Mouse (Mus musculus) midbrain, postnatal 0 days (tissue): ENCODE measurements around the gene Nkx6-1. TPM values are rescaled to one million over a fixed set of nuclear protein-coding genes. Genes with fewer than 3 reads are reported as not detected.
A peak's percentile ranks its signal among the peaks of the same experiment; 100 is the strongest.

Experiments
- ATAC-seq: fragments of 200-750 bp; cut with Nextera tagmentation; 2 replicates; pipeline ENCODE4 v1.8.0; 2017; ENCODE audit warnings: moderate number of reproducible peaks, mild to moderate bottlenecking, moderate TSS enrichment, moderate library complexity; ENCODE audit not compliant: low FRiP score
- DNase-seq: peaks from one replicate; pipeline ENCODE4 v3.0.0-alpha.2; 2015; ENCODE audit warnings: low spot score
- H3K27ac ChIP-seq: fragments of 300-500 bp; sonication (generic); 2 replicates; pipeline ENCODE4 v1.5.1; 2014; ENCODE audit warnings: low read depth, mild to moderate bottlenecking, low read length, mixed read lengths
- H3K27me3 ChIP-seq: fragments of 300-500 bp; sonication (generic); 2 replicates; pipeline ENCODE4 v1.6.1; 2014; ENCODE audit warnings: low read length, control low read depth, mixed read lengths; ENCODE audit not compliant: insufficient read depth
- H3K36me3 ChIP-seq: fragments of 300-500 bp; sonication (generic); 2 replicates; pipeline ENCODE4 v1.6.1; 2014; ENCODE audit warnings: low read length, control low read depth, mixed read lengths; ENCODE audit not compliant: insufficient read depth
- H3K4me1 ChIP-seq: fragments of 300-500 bp; sonication (generic); 2 replicates; pipeline ENCODE4 v1.6.1; 2014; ENCODE audit warnings: mild to moderate bottlenecking, control low read depth, antibody characterized with exemption, low read length, mixed read lengths; ENCODE audit not compliant: insufficient read depth
- H3K4me2 ChIP-seq: fragments of 300-500 bp; sonication (generic); 2 replicates; pipeline ENCODE4 v1.6.1; 2014; ENCODE audit warnings: low read depth, mild to moderate bottlenecking, low read length, mixed read lengths; ENCODE audit not compliant: poor library complexity, severe bottlenecking
- H3K4me3 ChIP-seq: fragments of 300-500 bp; sonication (generic); 2 replicates; pipeline ENCODE4 v1.5.1; 2014; ENCODE audit warnings: low read depth, mild to moderate bottlenecking, low read length, moderate library complexity
- H3K9ac ChIP-seq: fragments of 300-500 bp; sonication (generic); replicated peaks from 2 replicates; pipeline ENCODE4 v1.6.1; 2014; ENCODE audit warnings: mild to moderate bottlenecking, low read length, moderate library complexity, mixed read lengths; ENCODE audit not compliant: poor library complexity, severe bottlenecking
- H3K9me3 ChIP-seq: fragments of 300-500 bp; sonication (generic); 2 replicates; pipeline ENCODE4 v1.6.1; 2016; ENCODE audit warnings: low read length, control low read depth
- CTCF ChIP-seq: IDR thresholded peaks from 2 replicates; pipeline ENCODE4 v1.5.1; 2016; ENCODE audit warnings: antibody characterized with exemption, mild to moderate bottlenecking
- WGBS: fragments of 180-500 bp; shearing (Covaris S2); extraction: QIAGEN DNeasy Blood & Tissue Kit; methylation state at CpG from one replicate; pipeline ENCODE4 v1.1.7; 2014; 5-methylcytosine and 5-hydroxymethylcytosine counted together
- polyA plus RNA-seq: library from polyadenylated mRNA; unstranded; fragments of >200 nt; fragmentation: Nextera tagmentation; extraction: Ambion mirVana; gene quantifications from 2 replicates; pipeline ENCODE4 v1.2.1, GENCODE M21; 2015
- total RNA-seq: library from RNA; depleted of rRNA; stranded (reverse); fragments of >200 nt; gene quantifications from 2 replicates; pipeline ENCODE4 v1.2.3, GENCODE M21; 2014

Nkx6-1 gene
- total and polyA plus RNA-seq, 2 experiments from 2014 or later = 1.3 to 1.4 TPM

- ATAC-seq = no peak
- no peaks in the 10 kb centered on the region for H3K4me1 ChIP-seq
- H3K36me3 ChIP-seq = no peaks in the 10 kb centered on the region
- H3K9ac ChIP-seq = no peak overlapping the region
- DNase-seq = peak; percentile 37
- TF ChIP-seq CTCF = peak; percentile 40; the same call in 1 of the 2 replicates
- peak overlapping the region; percentile 45 for H3K4me2 ChIP-seq
- H3K4me3 ChIP-seq = peak overlapping the region; percentile 32
- H3K27me3 ChIP-seq = peaks cover 57% of the 10 kb centered on the region
- H3K9me3 ChIP-seq = no peaks in the 10 kb centered on the region
- under 1% methylated on average over 23 of the region's 23 CpGs for WGBS
- H3K27ac ChIP-seq = no peak overlapping the region
Observed at GRCm38 (mm10) chr5:101663176-101663575, 1.6 kb downstream of the Nkx6-1 start.

- no peak overlapping the region for H3K4me3 ChIP-seq
- no peaks in the 10 kb centered on the region for H3K36me3 ChIP-seq
- no peak overlapping the region for H3K4me2 ChIP-seq
- WGBS = 6% methylated on average over 8 of the region's 8 CpGs
- DNase-seq = no peak
- H3K4me1 ChIP-seq = no peaks in the 10 kb centered on the region
- ATAC-seq = no peak
- no peak overlapping the region for H3K9ac ChIP-seq
- H3K27ac ChIP-seq = no peak overlapping the region
- no peak for TF ChIP-seq CTCF
- no peaks in the 10 kb centered on the region for H3K9me3 ChIP-seq
- H3K27me3 ChIP-seq = peaks cover 50% of the 10 kb centered on the region
Observed at GRCm38 (mm10) chr5:101662485-101662884, 2.3 kb downstream of the Nkx6-1 start.

- no peak for DNase-seq
Observed at GRCm38 (mm10) chr5:101661561-101662211, 3.1 kb downstream of the Nkx6-1 start.

GRCm38 (mm10) chr5:101660666-101661065 is 4.1 kb downstream of the Nkx6-1 start:
- no peak for ATAC-seq
- 16% methylated on average over 3 of the region's 3 CpGs for WGBS
- Histone ChIP-seq H3K9me3 (no peaks in the 10 kb centered on the region), H3K4me2 (no peak overlapping the region), H3K4me1 (no peaks in the 10 kb centered on the region), H3K9ac (no peak overlapping the region), H3K27me3 (peaks cover 56% of the 10 kb centered on the region), H3K36me3 (no peaks in the 10 kb centered on the region), H3K27ac (no peak overlapping the region), H3K4me3 (no peak overlapping the region)
- DNase-seq = no peak
- TF ChIP-seq CTCF = no peak

More at GRCm38 (mm10) chr5:101661561-101662211, 3.1 kb downstream of the Nkx6-1 start:
- Histone ChIP-seq H3K27ac (no peak overlapping the region), H3K4me1 (no peaks in the 10 kb centered on the region), H3K4me3 (no peak overlapping the region), H3K4me2 (no peak overlapping the region), H3K36me3 (no peaks in the 10 kb centered on the region), H3K9me3 (no peaks in the 10 kb centered on the region), H3K27me3 (peaks cover 51% of the 10 kb centered on the region), H3K9ac (no peak overlapping the region)
- no peak for ATAC-seq
- TF ChIP-seq CTCF = no peak
- WGBS = 7% methylated on average over 25 of the region's 25 CpGs

- TF ChIP-seq CTCF = no peak
Observed at GRCm38 (mm10) chr5:101659411-101659971, 5.3 kb downstream of the Nkx6-1 start.

GRCm38 (mm10) chr5:101658984-101659290 is 5.9 kb downstream of the Nkx6-1 start:
- no peaks in the 10 kb centered on the region for H3K9me3 ChIP-seq
- H3K36me3 ChIP-seq = no peaks in the 10 kb centered on the region
- no peak overlapping the region for H3K9ac ChIP-seq
- no peak for TF ChIP-seq CTCF
- ATAC-seq (no peak), DNase-seq (no peak)
- peaks cover 64% of the 10 kb centered on the region for H3K27me3 ChIP-seq
- WGBS = 7% methylated on average over 23 of the region's 23 CpGs
- H3K4me3 ChIP-seq = no peak overlapping the region
- H3K27ac ChIP-seq = no peak overlapping the region
- H3K4me1 ChIP-seq = no peaks in the 10 kb centered on the region
- no peak overlapping the region for H3K4me2 ChIP-seq

More at GRCm38 (mm10) chr5:101659411-101659971, 5.3 kb downstream of the Nkx6-1 start:
- peak overlapping the region; percentile 2; the same call in 1 of the 2 replicates for H3K4me2 ChIP-seq
- no peak for ATAC-seq
- no peak for DNase-seq
- H3K36me3 ChIP-seq = no peaks in the 10 kb centered on the region
- no peaks in the 10 kb centered on the region for H3K9me3 ChIP-seq
- 0 out of 2 replicates have a peak overlapping the region, but pooled peaks have one; percentile 8 for H3K4me3 ChIP-seq
- H3K4me1 ChIP-seq = no peaks in the 10 kb centered on the region
- no peak overlapping the region for H3K9ac ChIP-seq
- 2% methylated on average over 38 of the region's 39 CpGs for WGBS
- H3K27ac ChIP-seq = no peak overlapping the region
- H3K27me3 ChIP-seq = peaks cover 59% of the 10 kb centered on the region
